Mouse (Mus musculus): ENCODE results near the gene Vstm2a.

DNA sequence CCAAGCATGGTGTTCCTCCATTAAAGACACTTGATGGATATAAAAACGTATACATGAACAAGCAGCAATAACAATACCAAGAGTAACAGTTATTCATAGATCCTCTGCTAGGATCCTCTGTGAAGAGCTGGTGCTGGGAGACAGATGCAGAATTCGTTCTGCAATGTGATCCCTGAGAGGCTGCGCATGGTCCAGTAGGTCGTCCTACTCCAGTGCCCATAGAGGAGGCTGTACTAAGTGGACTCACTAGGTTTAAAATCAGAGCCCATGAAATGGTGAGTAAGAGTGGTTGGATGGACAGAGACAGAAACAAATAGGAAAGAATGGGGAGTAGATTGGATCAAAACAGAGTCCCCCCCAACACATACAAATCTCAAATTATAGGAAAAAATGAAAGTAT is 35.4 kb downstream of the Vstm2a start:
- TF ChIP-seq MAFK (IDR thresholded peaks at IDR 0.05; ENCODE audit: insufficient read depth, low read depth, low read length) (no peak), HCFC1 (IDR thresholded peaks at IDR 0.05; ENCODE audit: borderline replicate concordance, insufficient read depth, low read length) (no peak)

Measured in ES-E14 (cell line).